Mouse (Mus musculus) cerebellum, postnatal 4 days (tissue): ENCODE measurements at regions not wholly inside any gene's neighbourhood (a gene's known extent, or its start where the extent isn't known, plus 50 kb on each side); places are given as distances from the start of the nearest gene placed in this dataset.

Experiments used
- DNase-seq, 2 experiments: peaks; one replicate each; pipeline ENCODE4 v3.0.0; 2022; ENCODE audit warnings: low spot score in 2 of 2, mixed read lengths in 1 of 2

GRCm38 (mm10) chr13:115257345-115257744 lies 155.6 kb upstream of the Itga1 start:
- no peak for DNase-seq

- no peak for DNase-seq
Measured at GRCm38 (mm10) chr13:115252541-115252940, 150.8 kb upstream of the Itga1 start.

GRCm38 (mm10) chr13:115231981-115232380 lies 130.2 kb upstream of the Itga1 start:
- no peak for DNase-seq

- peak in 1 of 2 experiments; percentile 63 for DNase-seq
Measured at GRCm38 (mm10) chr13:115230494-115230893, 128.7 kb upstream of the Itga1 start.

GRCm38 (mm10) chr13:115226824-115227223 lies 125.1 kb upstream of the Itga1 start:
- DNase-seq = no peak

- DNase-seq = no peak
Measured at GRCm38 (mm10) chr13:115219701-115220100, 117.9 kb upstream of the Itga1 start.

- no peak for DNase-seq
Measured at GRCm38 (mm10) chr13:115211285-115211684, 109.5 kb upstream of the Itga1 start.

GRCm38 (mm10) chr13:115210643-115211208 lies 109.0 kb upstream of the Itga1 start:
- no peak for DNase-seq

- no peak for DNase-seq
Measured at GRCm38 (mm10) chr13:115209402-115210192, 107.8 kb upstream of the Itga1 start.

- no peak for DNase-seq
Measured at GRCm38 (mm10) chr13:115206723-115207122, 105.0 kb upstream of the Itga1 start.

- DNase-seq = no peak
Measured at GRCm38 (mm10) chr13:115199166-115199565, 97.4 kb upstream of the Itga1 start.

GRCm38 (mm10) chr13:115188066-115188465 lies 86.3 kb upstream of the Itga1 start:
- DNase-seq = no peak

GRCm38 (mm10) chr13:115187356-115187755 lies 85.6 kb upstream of the Itga1 start:
- no peak for DNase-seq

- no peak for DNase-seq
Measured at GRCm38 (mm10) chr13:115182211-115182870, 80.6 kb upstream of the Itga1 start.

- DNase-seq = no peak
Measured at GRCm38 (mm10) chr13:115178175-115178917, 76.6 kb upstream of the Itga1 start.

GRCm38 (mm10) chr13:115171347-115172062 lies 69.7 kb upstream of the Itga1 start:
- no peak for DNase-seq

- DNase-seq = no peak
Measured at GRCm38 (mm10) chr13:115165981-115166380, 64.2 kb upstream of the Itga1 start.

- DNase-seq = no peak
Measured at GRCm38 (mm10) chr13:115162689-115163413, 61.1 kb upstream of the Itga1 start.

- no peak for DNase-seq
Measured at GRCm38 (mm10) chr13:115159386-115159785, 57.6 kb upstream of the Itga1 start.
